Mouse (Mus musculus): ENCODE data around the gene Got1. TPM values are rescaled to one million over a fixed set of nuclear protein-coding genes. Genes with fewer than 3 reads are reported as not detected.
A peak's percentile ranks its signal among the peaks of the same experiment; 100 is the strongest.

The Got1 gene
- polyA plus RNA-seq, 1 experiment from 2014 or later: 28.0 TPM

GRCm38 (mm10) chr19:43517808-43518207, 6.6 kb downstream of the Got1 start:
- Histone ChIP-seq H3K27me3 (ENCODE audit: control insufficient read depth, insufficient read depth, low read depth, low read length) (no peaks in the 10 kb centered on the region), H3K27ac (ENCODE audit: low read length) (no peak overlapping the region), H3K4me1 (ENCODE audit: control insufficient read depth, low read depth, low read length) (peaks cover 23% of the 10 kb centered on the region)

GRCm38 (mm10) chr19:43517320-43517719, 7.1 kb downstream of the Got1 start:
- Histone ChIP-seq H3K36me3 (ENCODE audit: control insufficient read depth, insufficient read depth) (no peaks in the 10 kb centered on the region), H3K9me3 (replicated peaks; ENCODE audit: control insufficient read depth, low read length) (no peaks in the 10 kb centered on the region), H3K27ac (ENCODE audit: low read length) (peak overlapping the region; percentile 12; the same call in 1 of the 2 replicates), H3K9ac (ENCODE audit: low read depth, low read length) (no peak overlapping the region), H3K27me3 (ENCODE audit: control insufficient read depth, insufficient read depth, low read depth, low read length) (no peaks in the 10 kb centered on the region), H3K4me3 (ENCODE audit: low read depth, low read length) (no peak overlapping the region), H3K4me2 (ENCODE audit: low read depth, low read length) (no peak overlapping the region), H3K4me1 (ENCODE audit: control insufficient read depth, low read depth, low read length) (peaks cover 23% of the 10 kb centered on the region)
- no peak for ATAC-seq (ENCODE audit: low read depth)
- 78% methylated on average over 6 of the region's 6 CpGs for WGBS (ENCODE audit: insufficient replicate concordance)

More at GRCm38 (mm10) chr19:43517808-43518207, 6.6 kb downstream of the Got1 start:
- ATAC-seq (ENCODE audit: low read depth): no peak
- Histone ChIP-seq H3K36me3 (ENCODE audit: control insufficient read depth, insufficient read depth) (no peaks in the 10 kb centered on the region), H3K9ac (ENCODE audit: low read depth, low read length) (no peak overlapping the region), H3K4me2 (ENCODE audit: low read depth, low read length) (no peak overlapping the region), H3K4me3 (ENCODE audit: low read depth, low read length) (no peak overlapping the region), H3K9me3 (replicated peaks; ENCODE audit: control insufficient read depth, low read length) (no peaks in the 10 kb centered on the region)
- WGBS (ENCODE audit: insufficient replicate concordance): 75% methylated on average over 7 of the region's 7 CpGs

- Histone ChIP-seq H3K27me3 (ENCODE audit: control insufficient read depth, insufficient read depth, low read depth, low read length) (no peaks in the 10 kb centered on the region), H3K4me2 (ENCODE audit: low read depth, low read length) (0 out of 2 replicates have a peak overlapping the region, but pooled peaks have one; percentile 2), H3K4me3 (ENCODE audit: low read depth, low read length) (no peak overlapping the region), H3K9ac (ENCODE audit: low read depth, low read length) (no peak overlapping the region), H3K9me3 (replicated peaks; ENCODE audit: control insufficient read depth, low read length) (no peaks in the 10 kb centered on the region), H3K36me3 (ENCODE audit: control insufficient read depth, insufficient read depth) (no peaks in the 10 kb centered on the region), H3K4me1 (ENCODE audit: control insufficient read depth, low read depth, low read length) (peaks cover 23% of the 10 kb centered on the region), H3K27ac (ENCODE audit: low read length) (peak overlapping the region; percentile 70)
- ATAC-seq (ENCODE audit: low read depth): peak; percentile 73
- WGBS (ENCODE audit: insufficient replicate concordance): 61% methylated on average over 14 of the region's 14 CpGs
These were observed 7.9 kb downstream of the Got1 start for GRCm38 (mm10) chr19:43516397-43517035.

GRCm38 (mm10) chr19:43515668-43516396, 8.6 kb downstream of the Got1 start:
- 70% methylated on average over 23 of the region's 23 CpGs for WGBS (ENCODE audit: insufficient replicate concordance)
- Histone ChIP-seq H3K9me3 (replicated peaks; ENCODE audit: control insufficient read depth, low read length) (no peaks in the 10 kb centered on the region), H3K9ac (ENCODE audit: low read depth, low read length) (no peak overlapping the region), H3K36me3 (ENCODE audit: control insufficient read depth, insufficient read depth) (no peaks in the 10 kb centered on the region), H3K4me3 (ENCODE audit: low read depth, low read length) (no peak overlapping the region), H3K27ac (ENCODE audit: low read length) (peak overlapping the region; percentile 70), H3K4me2 (ENCODE audit: low read depth, low read length) (no peak overlapping the region), H3K27me3 (ENCODE audit: control insufficient read depth, insufficient read depth, low read depth, low read length) (no peaks in the 10 kb centered on the region), H3K4me1 (ENCODE audit: control insufficient read depth, low read depth, low read length) (peaks cover 18% of the 10 kb centered on the region)
- no peak for ATAC-seq (ENCODE audit: low read depth)

GRCm38 (mm10) chr19:43513874-43514273, 10.5 kb downstream of the Got1 start:
- Histone ChIP-seq H3K27me3 (ENCODE audit: control insufficient read depth, insufficient read depth, low read depth, low read length) (no peaks in the 10 kb centered on the region), H3K4me3 (ENCODE audit: low read depth, low read length) (no peak overlapping the region), H3K27ac (ENCODE audit: low read length) (peak overlapping the region; percentile 54), H3K36me3 (ENCODE audit: control insufficient read depth, insufficient read depth) (peaks cover 4% of the 10 kb centered on the region; the same call in 1 of the 2 replicates), H3K9ac (ENCODE audit: low read depth, low read length) (no peak overlapping the region), H3K9me3 (replicated peaks; ENCODE audit: control insufficient read depth, low read length) (no peaks in the 10 kb centered on the region), H3K4me2 (ENCODE audit: low read depth, low read length) (0 out of 2 replicates have a peak overlapping the region, but pooled peaks have one; percentile 13), H3K4me1 (ENCODE audit: control insufficient read depth, low read depth, low read length) (peaks cover 13% of the 10 kb centered on the region)
- peak; percentile 83 for ATAC-seq (ENCODE audit: low read depth)
- WGBS (ENCODE audit: insufficient replicate concordance): 70% methylated on average over 8 of the region's 8 CpGs

GRCm38 (mm10) chr19:43511621-43512620, 12.5 kb downstream of the Got1 start:
- Histone ChIP-seq H3K4me2 (ENCODE audit: low read depth, low read length) (no peak overlapping the region), H3K27ac (ENCODE audit: low read length) (peak overlapping the region; percentile 3; the same call in 1 of the 2 replicates), H3K36me3 (ENCODE audit: control insufficient read depth, insufficient read depth) (peaks cover 4% of the 10 kb centered on the region; the same call in 1 of the 2 replicates), H3K27me3 (ENCODE audit: control insufficient read depth, insufficient read depth, low read depth, low read length) (no peaks in the 10 kb centered on the region), H3K9me3 (replicated peaks; ENCODE audit: control insufficient read depth, low read length) (no peaks in the 10 kb centered on the region), H3K4me1 (ENCODE audit: control insufficient read depth, low read depth, low read length) (peaks cover 13% of the 10 kb centered on the region), H3K9ac (ENCODE audit: low read depth, low read length) (no peak overlapping the region), H3K4me3 (ENCODE audit: low read depth, low read length) (no peak overlapping the region)
- 68% methylated on average over 22 of the region's 22 CpGs for WGBS (ENCODE audit: insufficient replicate concordance)
- no peak for ATAC-seq (ENCODE audit: low read depth)

- Histone ChIP-seq H3K9ac (ENCODE audit: low read depth, low read length) (no peak overlapping the region), H3K36me3 (ENCODE audit: control insufficient read depth, insufficient read depth) (peaks cover 4% of the 10 kb centered on the region; the same call in 1 of the 2 replicates), H3K9me3 (replicated peaks; ENCODE audit: control insufficient read depth, low read length) (no peaks in the 10 kb centered on the region), H3K4me1 (ENCODE audit: control insufficient read depth, low read depth, low read length) (peaks cover 2% of the 10 kb centered on the region), H3K4me3 (ENCODE audit: low read depth, low read length) (no peak overlapping the region), H3K27ac (ENCODE audit: low read length) (no peak overlapping the region), H3K27me3 (ENCODE audit: control insufficient read depth, insufficient read depth, low read depth, low read length) (no peaks in the 10 kb centered on the region), H3K4me2 (ENCODE audit: low read depth, low read length) (no peak overlapping the region)
- 75% methylated on average over 14 of the region's 14 CpGs for WGBS (ENCODE audit: insufficient replicate concordance)
- ATAC-seq (ENCODE audit: low read depth): no peak
These were observed 13.8 kb downstream of the Got1 start for GRCm38 (mm10) chr19:43510436-43511220.

- Histone ChIP-seq H3K4me3 (ENCODE audit: low read depth, low read length) (no peak overlapping the region), H3K27ac (ENCODE audit: low read length) (no peak overlapping the region), H3K4me2 (ENCODE audit: low read depth, low read length) (no peak overlapping the region), H3K27me3 (ENCODE audit: control insufficient read depth, insufficient read depth, low read depth, low read length) (no peaks in the 10 kb centered on the region), H3K9ac (ENCODE audit: low read depth, low read length) (no peak overlapping the region), H3K36me3 (ENCODE audit: control insufficient read depth, insufficient read depth) (peaks cover 9% of the 10 kb centered on the region; the same call in 1 of the 2 replicates), H3K4me1 (ENCODE audit: control insufficient read depth, low read depth, low read length) (no peaks in the 10 kb centered on the region), H3K9me3 (replicated peaks; ENCODE audit: control insufficient read depth, low read length) (no peaks in the 10 kb centered on the region)
- no peak for ATAC-seq (ENCODE audit: low read depth)
- 87% methylated on average over 12 of the region's 12 CpGs for WGBS (ENCODE audit: insufficient replicate concordance)
These were observed 19.0 kb downstream of the Got1 start for GRCm38 (mm10) chr19:43505441-43505840.

All from liver, embryonic 16.5 days (tissue).